Mouse (Mus musculus) 3134 (cell line): ENCODE results near the gene Mpped1.

ENCODE experiments used
- DNase-seq: peaks from one replicate; pipeline ENCODE4 v3.0.0-alpha.2; 2011; ENCODE audit warnings: low spot score; ENCODE audit not compliant: insufficient read length; ENCODE audit errors: extremely low read depth

Mpped1 gene

GRCm38 (mm10) chr15:83784772-83785171 lies 5.5 kb downstream of the Mpped1 start:
- DNase-seq: no peak

- DNase-seq: no peak
These were observed 9.8 kb downstream of the Mpped1 start for GRCm38 (mm10) chr15:83789046-83789445.

GRCm38 (mm10) chr15:83796924-83797323 lies 17.7 kb downstream of the Mpped1 start:
- DNase-seq: no peak

- DNase-seq: no peak
These were observed 19.7 kb downstream of the Mpped1 start for GRCm38 (mm10) chr15:83798964-83799363.

- DNase-seq: no peak
These were observed 21.7 kb downstream of the Mpped1 start for GRCm38 (mm10) chr15:83801011-83801410.

GRCm38 (mm10) chr15:83814106-83814505 lies 34.8 kb downstream of the Mpped1 start:
- no peak for DNase-seq

GRCm38 (mm10) chr15:83828011-83828410 lies 48.7 kb downstream of the Mpped1 start:
- no peak for DNase-seq

GRCm38 (mm10) chr15:83829226-83829625 lies 50.0 kb downstream of the Mpped1 start:
- no peak for DNase-seq

- no peak for DNase-seq
These were observed 53.0 kb downstream of the Mpped1 start for GRCm38 (mm10) chr15:83832265-83832664.

GRCm38 (mm10) chr15:83840950-83841719 lies 61.9 kb downstream of the Mpped1 start:
- DNase-seq: no peak

GRCm38 (mm10) chr15:83842419-83842818 lies 63.2 kb downstream of the Mpped1 start:
- no peak for DNase-seq

GRCm38 (mm10) chr15:83842915-83843789 lies 63.9 kb downstream of the Mpped1 start:
- DNase-seq: no peak

- no peak for DNase-seq
These were observed 66.5 kb downstream of the Mpped1 start for GRCm38 (mm10) chr15:83845734-83846133.

GRCm38 (mm10) chr15:83846592-83846991 lies 67.3 kb downstream of the Mpped1 start:
- DNase-seq: no peak

- DNase-seq: no peak
These were observed 68.2 kb downstream of the Mpped1 start for GRCm38 (mm10) chr15:83847512-83847911.

- no peak for DNase-seq
These were observed 68.9 kb downstream of the Mpped1 start for GRCm38 (mm10) chr15:83848193-83848592.

- no peak for DNase-seq
These were observed 74.1 kb downstream of the Mpped1 start for GRCm38 (mm10) chr15:83853400-83853811.

- DNase-seq: no peak
These were observed 77.9 kb downstream of the Mpped1 start for GRCm38 (mm10) chr15:83857129-83857528.

- no peak for DNase-seq
These were observed 86.4 kb downstream of the Mpped1 start for GRCm38 (mm10) chr15:83865626-83866025.

GRCm38 (mm10) chr15:83870936-83871335 lies 91.7 kb downstream of the Mpped1 start:
- no peak for DNase-seq

- no peak for DNase-seq
These were observed 98.0 kb downstream of the Mpped1 start for GRCm38 (mm10) chr15:83877155-83877866.
